Mouse (Mus musculus): ENCODE data around the gene Top1.

Top1 gene

DNA sequence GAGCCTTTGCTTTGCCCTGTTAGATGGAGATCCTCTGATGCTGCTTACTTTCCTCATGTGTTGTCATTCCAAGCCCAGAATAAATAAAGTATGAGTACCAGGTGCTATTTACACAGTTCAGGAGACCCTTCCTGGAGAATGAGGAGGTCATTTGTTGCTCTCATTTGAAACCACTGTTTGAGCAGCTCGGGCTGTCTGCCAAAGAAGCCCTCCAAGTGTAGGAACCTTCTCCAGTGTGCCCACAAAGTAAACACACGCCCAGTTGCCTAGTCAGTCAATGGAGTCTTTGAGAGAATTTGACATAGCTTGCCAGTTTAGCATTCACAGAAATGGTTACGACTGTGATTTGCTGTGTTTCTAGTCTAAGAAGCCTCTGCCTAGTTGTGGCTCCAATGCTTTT is 73.1 kb downstream of the Top1 start:
- DNase-seq (ENCODE audit: low spot score) = no peak

GRCm38 (mm10) chr2:160722714-160723113 is 77.0 kb downstream of the Top1 start:
- no peak for DNase-seq (ENCODE audit: low spot score)

- no peak for DNase-seq (ENCODE audit: low spot score)
Observed at GRCm38 (mm10) chr2:160723613-160724375, 78.1 kb downstream of the Top1 start.

DNA sequence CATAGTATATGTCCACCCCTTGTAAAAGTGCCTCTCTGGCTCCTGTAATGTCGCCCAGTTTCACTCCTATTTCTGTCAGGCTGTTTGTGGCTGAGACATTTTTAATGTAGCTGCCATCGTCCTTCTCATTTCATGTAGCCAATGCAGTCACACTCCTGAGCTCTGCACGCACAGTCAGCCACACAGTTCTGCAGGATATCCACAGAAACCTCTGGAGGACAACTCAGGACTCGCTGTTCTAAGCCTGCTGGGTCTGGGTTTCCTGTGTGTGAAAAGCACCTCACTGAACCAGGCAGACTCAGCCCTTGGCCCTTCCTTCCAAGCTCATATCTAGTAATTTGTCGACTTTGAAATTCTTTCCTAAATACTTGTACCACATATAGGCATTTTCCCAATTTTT is 78.8 kb downstream of the Top1 start:
- no peak for DNase-seq (ENCODE audit: low spot score)

DNA sequence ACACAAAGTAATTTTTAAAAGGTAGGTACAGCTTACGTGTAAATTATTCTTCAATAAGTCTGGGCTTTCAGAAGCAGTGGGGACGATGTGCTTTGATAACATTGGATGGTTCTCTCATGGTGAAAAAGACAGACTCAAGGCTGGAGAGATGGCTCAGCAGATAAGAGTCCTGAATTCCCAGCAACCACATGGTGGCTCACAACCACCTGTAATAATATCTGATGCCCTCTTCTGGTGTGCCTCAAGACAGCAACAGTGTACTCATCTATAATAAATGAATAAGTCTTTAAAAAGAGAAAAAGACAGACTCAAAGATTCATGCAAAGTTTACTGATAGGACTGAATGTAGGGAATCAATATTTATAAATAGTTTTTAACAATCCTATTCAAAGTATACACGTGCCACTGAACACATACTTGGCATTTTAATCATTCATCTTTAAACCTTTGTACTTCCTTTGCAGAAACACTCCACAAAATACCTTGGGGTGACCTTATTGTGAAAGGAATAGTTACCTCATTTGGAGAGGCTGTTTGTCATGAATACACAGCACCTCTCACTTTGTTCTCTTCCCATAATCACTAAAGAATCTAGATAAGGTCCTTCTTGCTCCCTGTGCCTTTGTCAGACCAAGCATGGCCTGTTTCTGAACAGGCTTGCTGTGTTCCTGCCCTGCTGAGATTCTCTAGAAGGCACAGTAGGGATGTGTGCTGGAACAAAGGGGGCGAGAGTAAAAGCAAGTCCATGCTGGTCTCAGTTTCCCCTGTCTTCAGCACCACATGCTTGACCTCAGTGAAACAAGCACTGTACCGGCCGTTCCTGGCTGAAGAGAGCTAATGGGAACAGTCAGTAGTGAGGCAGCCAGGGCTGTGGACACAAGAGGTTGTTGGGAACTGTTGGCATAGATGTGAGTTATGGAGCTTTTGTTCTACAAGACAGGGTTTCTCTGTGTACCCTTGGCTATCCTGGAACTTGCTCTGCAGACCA is 80.5 kb downstream of the Top1 start:
- DNase-seq (ENCODE audit: low spot score) = no peak

DNA sequence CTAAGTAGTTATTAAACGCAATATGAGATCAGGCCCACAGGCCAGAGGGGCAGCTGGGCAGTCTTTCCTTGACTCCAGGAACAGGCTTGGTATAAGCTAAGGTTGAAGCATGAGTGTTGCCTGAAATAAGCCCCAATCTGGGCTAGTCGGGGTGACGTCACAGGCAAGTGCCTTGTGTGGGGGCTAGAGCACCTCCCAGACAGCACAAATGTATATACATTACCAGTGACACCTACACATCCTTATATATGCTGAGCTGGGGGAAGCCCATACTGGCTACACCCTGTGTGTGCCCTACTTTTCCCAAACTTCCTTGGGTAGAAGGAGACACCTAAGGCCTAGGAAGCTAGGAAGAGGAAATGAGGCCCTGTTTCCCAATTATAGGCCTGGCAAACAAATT is 83.3 kb downstream of the Top1 start:
- DNase-seq (ENCODE audit: low spot score) = no peak

- no peak for DNase-seq (ENCODE audit: low spot score)
Observed at GRCm38 (mm10) chr2:160729436-160729835, 83.7 kb downstream of the Top1 start.

GRCm38 (mm10) chr2:160729851-160730796 is 84.4 kb downstream of the Top1 start:
- peak; percentile 61 for DNase-seq (ENCODE audit: low spot score)

DNA sequence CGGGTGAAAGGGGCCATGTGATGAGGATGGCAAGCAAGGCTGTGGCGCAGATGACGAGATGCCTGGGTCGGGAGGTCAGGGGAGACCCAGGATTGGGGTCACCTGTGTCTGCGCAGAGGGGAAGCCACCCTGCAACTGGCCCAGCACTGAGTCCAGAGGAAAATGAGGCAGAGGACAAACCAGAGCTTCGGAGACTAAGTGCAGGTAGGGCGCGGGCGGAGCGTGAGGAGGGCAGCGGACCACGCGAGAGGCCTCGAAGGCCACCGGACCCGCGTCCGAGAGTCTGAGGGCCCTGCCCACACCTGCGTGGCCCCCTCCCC is 85.1 kb downstream of the Top1 start:
- DNase-seq (ENCODE audit: low spot score) = no peak

- DNase-seq (ENCODE audit: low spot score) = peak; percentile 94
Observed at GRCm38 (mm10) chr2:160731117-160731838, 85.6 kb downstream of the Top1 start, which contains the start of gene Plcg1. Plcg1 (plus strand) TSS chr2:160731300.

DNA sequence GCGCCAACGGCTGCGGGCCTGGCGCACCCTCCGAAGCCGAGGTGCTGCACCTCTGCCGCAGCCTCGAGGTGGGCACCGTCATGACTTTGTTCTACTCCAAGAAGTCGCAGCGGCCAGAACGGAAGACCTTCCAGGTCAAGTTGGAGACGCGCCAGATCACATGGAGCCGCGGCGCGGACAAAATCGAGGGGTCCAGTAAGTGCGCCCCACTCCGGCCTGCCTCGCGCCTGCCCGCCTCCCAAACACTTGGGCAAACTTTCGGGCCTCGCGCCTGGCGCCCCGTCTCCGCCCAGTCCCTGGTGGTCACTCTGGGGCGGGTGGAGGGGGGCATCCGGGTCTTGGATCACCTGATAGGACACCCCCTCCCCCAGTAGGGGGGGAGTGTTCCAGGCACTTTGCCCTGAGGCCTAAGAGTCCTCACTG is 86.2 kb downstream of the Top1 start:
- peak; percentile 61 for DNase-seq (ENCODE audit: low spot score)

GRCm38 (mm10) chr2:160732420-160732995 is 86.8 kb downstream of the Top1 start:
- no peak for DNase-seq (ENCODE audit: low spot score)

DNA sequence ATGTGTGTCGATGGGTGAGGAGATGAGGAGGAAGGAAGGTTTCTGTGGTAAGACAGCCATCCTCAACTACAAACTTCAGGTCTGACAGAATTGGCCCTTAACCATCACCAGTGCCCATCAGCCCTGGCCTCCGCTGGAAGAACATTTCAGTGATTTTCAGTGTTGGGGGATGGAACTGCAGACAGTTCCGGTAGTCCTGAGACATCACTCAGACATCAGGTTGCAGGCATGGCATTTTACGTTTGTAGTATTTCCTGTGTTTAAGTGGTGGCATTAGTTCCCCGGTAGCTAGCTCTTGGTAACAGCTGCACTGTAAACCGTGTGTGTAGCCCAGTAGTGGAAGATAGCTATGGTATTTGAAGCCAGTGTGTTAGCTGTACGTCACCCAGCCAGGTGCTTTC is 87.4 kb downstream of the Top1 start:
- DNase-seq (ENCODE audit: low spot score) = no peak

DNA sequence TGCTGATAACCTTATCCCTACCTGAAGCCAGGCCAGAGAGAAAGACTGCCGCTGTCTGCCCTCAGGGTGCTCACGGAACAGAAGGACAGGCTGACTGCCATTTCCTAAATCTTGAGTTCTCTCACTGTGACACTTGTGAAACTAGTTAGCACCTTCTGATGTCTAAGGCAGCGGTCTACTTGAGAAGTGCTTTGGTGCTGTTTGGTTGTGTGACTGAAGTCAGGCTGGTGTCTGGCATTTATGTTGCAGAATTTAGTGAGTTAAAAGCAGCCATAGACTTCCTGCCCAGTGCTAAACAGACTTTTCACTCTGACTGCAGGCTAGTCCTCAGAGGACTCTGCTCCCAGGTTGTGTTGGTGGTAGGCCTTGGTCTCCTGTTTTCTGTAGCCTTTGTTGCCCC is 88.6 kb downstream of the Top1 start:
- no peak for DNase-seq (ENCODE audit: low spot score)

- DNase-seq (ENCODE audit: low spot score) = no peak
Observed at GRCm38 (mm10) chr2:160735706-160736310, 90.1 kb downstream of the Top1 start.

DNA sequence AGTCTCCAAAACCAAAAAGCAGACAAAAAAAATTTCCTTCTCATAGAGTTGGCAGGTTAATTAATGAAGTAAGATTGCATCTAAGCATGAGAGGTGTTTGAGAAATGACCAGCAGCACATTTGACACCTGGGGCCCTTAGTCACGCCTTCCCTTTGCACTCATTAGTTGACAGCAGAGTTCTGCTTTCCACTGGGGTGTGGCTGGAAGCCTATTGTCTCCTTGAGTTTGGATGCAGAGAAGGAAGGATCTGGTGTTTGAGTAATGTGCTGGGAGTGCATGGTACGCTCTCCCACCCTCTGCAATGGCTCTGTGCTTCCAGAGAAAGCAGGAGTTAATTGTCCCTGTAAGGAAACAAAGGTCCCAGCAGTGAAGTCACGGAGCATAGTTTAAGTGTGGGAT is 90.8 kb downstream of the Top1 start:
- no peak for DNase-seq (ENCODE audit: low spot score)

- no peak for DNase-seq (ENCODE audit: low spot score)
Observed at GRCm38 (mm10) chr2:160738354-160738753, 92.7 kb downstream of the Top1 start.

DNA sequence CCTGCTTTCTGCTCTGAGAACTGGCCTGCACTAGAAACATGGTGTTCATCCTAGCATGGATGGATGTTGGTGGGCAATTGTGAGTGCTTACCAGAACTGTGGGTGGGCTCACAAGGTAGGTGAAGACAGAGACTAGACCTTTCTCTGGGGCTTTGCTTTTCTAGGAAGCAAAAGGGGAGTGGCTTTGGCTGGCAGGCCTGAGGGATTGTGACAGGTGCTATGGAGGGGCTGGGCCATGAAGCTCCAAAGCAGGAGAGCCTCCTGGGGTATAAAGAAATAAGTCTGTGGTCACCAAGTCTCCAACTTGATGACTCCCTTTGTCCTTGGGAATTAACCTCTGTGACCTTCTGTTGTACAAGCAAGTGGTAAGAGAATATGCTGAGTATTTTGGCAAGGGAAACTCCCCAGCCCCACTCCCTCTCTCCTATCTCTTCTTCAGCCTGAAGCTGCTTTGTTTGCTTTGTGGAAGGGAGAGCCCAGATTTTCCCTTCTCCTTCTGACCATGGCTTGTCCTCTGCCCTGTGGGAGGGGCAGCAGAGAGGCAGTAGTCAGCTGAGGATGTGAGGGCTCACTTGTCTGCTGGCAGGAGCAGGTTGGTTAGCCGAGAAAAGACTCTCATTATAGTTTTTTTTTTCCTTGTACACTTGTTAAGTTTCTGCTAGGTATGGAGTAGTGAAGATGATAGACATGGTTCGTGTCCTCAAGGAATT is 94.1 kb downstream of the Top1 start:
- DNase-seq (ENCODE audit: low spot score) = no peak

GRCm38 (mm10) chr2:160740521-160741156 is 95.0 kb downstream of the Top1 start:
- peak; percentile 51 for DNase-seq (ENCODE audit: low spot score)

All from retina, embryonic 14.5 days (tissue).